Mouse (Mus musculus) thymus, postnatal 10 days (tissue): ENCODE measurements around the gene Rnase12.
"Not testable (repeated sequence)": the region's sequence is repeated elsewhere in the genome, so short reads cannot be mapped to it uniquely, and the experiment has no call there.

Experiments used
- DNase-seq, 2 experiments: peaks; one replicate each; pipeline ENCODE4 v3.0.0; 2021; ENCODE audit warnings: low spot score in 2 of 2

The Rnase12 gene

GRCm38 (mm10) chr14:51023457-51023856 is 34.0 kb downstream of the Rnase12 start:
- no peak for DNase-seq

DNA sequence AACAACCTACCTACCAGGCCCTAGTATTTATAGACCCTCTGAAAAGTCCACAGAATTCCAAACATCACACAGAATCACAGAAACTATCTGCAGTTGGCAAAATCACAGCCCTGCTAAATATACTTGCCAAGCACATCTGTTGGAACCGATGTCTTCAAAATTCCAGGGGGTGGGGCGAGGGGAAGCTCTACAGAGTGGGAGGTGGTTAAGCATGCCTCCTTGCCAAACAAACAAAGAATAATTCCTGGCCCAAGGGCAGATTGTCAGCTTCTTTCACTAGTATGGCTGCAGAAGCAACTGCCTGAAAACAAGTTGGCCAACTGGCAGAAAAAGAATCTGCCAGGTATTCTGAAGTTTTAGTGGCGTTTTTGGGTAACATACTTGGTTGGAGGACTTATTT is 40.2 kb downstream of the Rnase12 start:
- DNase-seq, result no peak

GRCm38 (mm10) chr14:51015780-51016179 is 41.7 kb downstream of the Rnase12 start:
- DNase-seq, result no peak

DNA sequence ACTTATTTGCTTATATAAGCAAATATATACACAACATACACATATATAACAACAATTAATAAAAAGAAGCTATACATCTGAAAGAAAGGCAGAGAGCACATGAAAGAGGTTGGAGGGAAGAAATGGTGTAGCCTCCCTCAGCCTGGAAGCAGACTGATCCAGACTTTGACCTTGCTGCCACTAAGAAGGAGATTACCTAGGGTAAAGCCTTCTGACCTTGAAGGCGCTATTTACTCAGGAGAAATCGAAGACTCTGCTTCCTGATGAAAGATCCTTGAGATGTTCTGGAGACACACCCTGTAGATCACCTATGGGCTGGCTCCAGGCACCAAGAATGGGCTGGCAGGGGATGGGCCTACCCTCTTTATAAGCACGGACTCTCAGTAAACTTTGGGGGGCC is 42.7 kb downstream of the Rnase12 start:
- not testable (repeated sequence) for DNase-seq

DNA sequence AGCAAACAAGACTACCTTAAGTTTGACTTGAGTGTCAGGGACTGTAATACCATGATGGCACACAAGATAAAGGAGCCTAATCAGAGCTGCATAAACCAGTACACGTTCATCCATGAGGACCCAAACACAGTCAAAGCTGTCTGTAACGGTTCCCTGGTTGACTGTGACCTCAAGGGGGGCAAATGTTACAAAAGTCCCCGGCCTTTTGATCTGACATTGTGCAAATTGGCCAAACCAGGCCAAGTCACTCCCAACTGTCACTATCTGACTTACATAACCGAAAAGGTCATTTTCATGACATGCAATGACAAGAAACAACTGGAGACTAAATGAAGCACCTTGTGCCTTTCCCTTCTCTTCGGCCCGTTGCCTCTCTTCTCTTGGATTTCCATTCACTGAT is 47.9 kb downstream of the Rnase12 start:
- DNase-seq, result no peak

- no peak for DNase-seq
Observed at GRCm38 (mm10) chr14:51008781-51009180, 48.7 kb downstream of the Rnase12 start.

- DNase-seq, result no peak
Observed at GRCm38 (mm10) chr14:51007914-51008713, 49.3 kb downstream of the Rnase12 start.

- no peak for DNase-seq
Observed at GRCm38 (mm10) chr14:51007152-51007801, 50.2 kb downstream of the Rnase12 start, which contains the start of gene Rnase10. Gene Rnase10, plus strand, starts transcription at chr14:51007751.
